Mouse (Mus musculus): ENCODE measurements around the gene Palmd.

The Palmd gene

GRCm38 (mm10) chr3:116968540-116968997 lies at the start of gene Palmd:
TSS of gene Palmd (minus strand) at chr3:116968987.
- no peak for DNase-seq (ENCODE audit: low read depth, low spot score)

DNA sequence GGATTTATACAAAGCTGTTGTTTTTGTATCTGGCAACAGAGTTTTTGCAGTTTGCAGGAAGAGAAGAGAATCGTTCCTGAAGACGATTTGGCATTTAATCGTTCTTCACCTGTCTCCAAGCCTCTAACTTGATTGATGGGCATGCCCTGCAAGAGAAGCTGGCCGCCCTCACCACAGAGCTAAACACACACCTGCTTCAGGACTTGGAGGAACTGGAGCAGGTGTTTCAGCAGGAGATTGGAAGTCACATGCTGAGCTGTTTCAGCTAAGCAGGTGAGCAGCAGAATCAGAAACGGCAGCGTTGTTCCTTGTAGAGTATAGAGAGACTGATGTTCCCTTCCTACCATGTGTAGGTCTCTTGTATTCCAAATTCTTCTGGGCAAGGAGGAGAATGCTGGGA lies 41.4 kb upstream of the Palmd start:
- no peak for DNase-seq (ENCODE audit: low read depth, low spot score)

GRCm38 (mm10) chr3:117007340-117007739 lies 38.6 kb upstream of the Palmd start:
- no peak for DNase-seq (ENCODE audit: low read depth, low spot score)

DNA sequence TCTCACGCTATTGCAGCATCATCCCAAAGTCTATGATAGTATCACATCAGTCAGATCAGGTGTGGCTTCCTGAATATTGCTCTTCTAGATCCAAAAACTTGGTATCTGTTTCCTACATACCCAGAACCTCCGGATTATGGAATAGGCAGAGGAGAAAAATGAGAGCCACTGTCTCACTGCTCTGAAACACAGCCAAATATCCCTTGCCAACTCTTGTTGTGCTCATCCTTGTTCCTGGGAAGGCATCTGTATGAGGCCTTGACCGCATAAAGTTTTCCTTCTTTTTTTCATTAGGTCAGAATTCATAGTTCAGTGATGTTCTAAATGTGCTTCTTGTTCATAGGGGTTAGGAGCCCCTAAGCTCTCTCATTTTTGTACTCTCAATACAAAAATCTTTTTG lies 37.8 kb upstream of the Palmd start:
- no peak for DNase-seq (ENCODE audit: low read depth, low spot score)

GRCm38 (mm10) chr3:117003379-117003778 lies 34.6 kb upstream of the Palmd start:
- DNase-seq (ENCODE audit: low read depth, low spot score): no peak

DNA sequence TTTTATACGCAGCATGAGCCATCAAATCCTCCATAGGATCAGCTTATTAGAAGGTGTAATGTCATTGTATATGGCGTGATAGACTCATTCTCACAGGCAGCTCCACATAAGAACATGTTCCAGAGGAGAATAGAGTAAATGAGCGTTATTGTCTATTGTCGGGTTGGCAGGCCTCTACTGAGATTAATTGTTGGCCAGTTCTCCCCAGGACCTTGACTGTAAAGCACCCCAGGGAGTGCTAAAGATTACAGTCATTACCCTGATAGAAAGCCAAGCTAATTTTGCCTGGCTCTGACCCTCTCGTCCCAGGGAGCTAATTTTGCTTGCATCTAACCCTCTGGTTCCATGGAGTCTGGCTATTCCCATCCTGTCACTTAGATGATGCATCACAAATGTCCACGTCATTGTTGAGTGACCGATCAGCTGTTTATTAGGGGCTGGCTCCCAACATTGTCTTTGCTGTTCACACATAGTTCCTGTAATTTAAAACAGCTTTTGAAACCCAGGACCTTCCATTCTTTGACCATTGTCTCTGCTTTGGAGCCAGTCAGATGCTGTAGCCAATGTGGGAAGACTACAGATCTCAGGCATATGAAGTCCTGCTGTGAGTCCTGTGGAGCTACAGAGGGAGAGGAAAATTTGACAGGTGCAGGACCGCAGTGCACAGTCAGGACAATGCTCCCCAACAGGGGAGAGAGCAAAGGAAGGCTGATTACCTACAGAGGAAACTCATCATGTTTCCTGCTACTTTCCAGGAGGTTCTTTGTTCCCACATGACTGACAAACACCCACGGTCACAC lies 33.1 kb upstream of the Palmd start:
- no peak for DNase-seq (ENCODE audit: low read depth, low spot score)

DNA sequence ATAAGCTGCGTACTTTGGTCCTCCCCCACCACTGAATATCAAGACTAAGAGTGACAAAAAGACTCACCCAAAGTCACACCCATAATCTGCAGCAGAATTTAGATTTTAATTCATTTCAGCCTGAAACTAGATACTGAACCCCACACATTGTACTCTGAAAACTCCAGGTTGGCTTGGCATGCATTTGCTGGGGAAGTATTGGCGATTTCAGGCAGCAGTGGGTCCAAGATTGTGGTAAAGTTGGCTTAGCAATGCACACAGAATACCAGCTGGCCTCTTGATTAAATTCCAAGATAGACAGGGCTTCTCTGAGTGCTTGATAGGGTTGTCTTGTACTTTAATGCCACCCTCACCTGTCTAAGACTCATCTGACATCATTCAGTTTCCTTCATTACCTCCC lies 24.2 kb upstream of the Palmd start:
- DNase-seq (ENCODE audit: low read depth, low spot score): no peak

DNA sequence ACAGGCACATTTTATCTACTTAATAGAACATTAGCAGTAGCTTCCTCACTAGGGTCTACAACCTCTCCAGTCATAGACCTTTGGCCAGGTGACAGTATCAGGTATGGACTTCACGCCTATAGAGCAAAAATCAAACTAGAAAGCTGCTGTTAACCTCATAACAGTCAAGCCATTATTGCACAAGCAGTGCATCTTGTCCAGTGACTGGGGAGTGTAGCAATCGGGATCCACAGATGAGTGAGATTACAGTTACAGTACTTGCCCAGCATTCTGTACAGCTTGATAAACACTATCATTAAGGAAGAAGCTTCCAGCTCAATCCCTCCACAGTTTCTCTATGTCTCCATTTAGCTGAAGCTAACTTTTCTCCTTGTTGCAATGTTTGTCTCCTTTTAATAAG lies 22.4 kb upstream of the Palmd start:
- no peak for DNase-seq (ENCODE audit: low read depth, low spot score)

DNA sequence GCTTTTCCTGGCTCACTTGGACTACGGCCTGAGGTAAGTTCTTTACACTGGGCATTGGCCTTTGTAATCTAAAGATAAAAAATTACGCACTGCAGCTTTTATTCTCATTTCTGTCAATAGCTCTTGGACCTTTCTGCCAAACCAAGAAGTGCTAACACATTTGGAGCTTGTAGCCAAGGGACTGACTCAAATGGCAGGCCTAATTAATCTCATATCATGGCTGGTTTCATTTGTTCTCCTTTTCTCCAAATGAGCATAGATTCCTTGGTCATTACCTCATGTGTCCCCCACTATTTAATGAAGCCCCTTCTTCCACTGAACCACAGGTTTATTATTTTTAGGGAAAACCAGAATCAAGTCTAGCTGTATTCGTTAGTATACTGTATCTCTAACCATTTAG lies 19.4 kb upstream of the Palmd start:
- DNase-seq (ENCODE audit: low read depth, low spot score): no peak

DNA sequence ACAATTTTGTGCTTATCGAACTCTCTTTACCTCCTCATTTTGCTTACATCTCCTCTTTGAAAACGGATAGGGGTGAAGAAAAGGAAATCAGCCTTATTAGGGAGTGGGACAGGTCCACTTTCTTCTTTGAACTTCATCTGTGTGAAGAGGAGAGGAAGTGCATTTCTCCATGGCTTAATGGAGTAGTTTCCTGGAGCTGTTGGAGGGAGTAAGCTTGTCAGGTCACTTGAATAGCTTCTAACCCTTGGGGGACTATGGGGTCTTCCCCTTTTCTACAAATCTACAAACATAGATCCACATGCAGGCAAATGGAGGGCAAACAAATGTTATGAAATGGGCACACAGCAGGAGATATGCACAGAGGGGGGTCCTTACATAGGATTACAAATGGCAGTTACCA lies 17.7 kb upstream of the Palmd start:
- DNase-seq (ENCODE audit: low read depth, low spot score): no peak

GRCm38 (mm10) chr3:116985741-116986140 lies 17.0 kb upstream of the Palmd start:
- no peak for DNase-seq (ENCODE audit: low read depth, low spot score)

DNA sequence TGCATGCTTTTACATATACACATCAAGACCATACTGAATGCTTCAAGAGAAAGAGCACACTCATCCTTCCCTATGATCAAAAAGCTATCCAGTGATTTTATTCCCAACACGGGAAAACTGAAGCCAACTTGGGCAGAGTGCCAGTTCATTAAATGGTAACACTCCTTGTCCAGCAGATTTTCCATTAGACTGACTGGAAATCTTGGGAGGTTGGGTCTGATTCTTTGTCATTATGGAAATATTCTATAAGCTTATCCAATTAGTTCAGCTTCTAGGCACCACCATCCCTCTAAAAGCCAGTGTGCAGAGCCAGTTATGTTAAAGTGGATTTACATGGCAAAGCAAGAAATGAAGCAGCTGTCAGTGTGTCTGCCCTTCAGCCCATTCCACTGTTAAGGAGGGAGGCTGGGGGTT lies 16.3 kb upstream of the Palmd start:
- DNase-seq (ENCODE audit: low read depth, low spot score): no peak

DNA sequence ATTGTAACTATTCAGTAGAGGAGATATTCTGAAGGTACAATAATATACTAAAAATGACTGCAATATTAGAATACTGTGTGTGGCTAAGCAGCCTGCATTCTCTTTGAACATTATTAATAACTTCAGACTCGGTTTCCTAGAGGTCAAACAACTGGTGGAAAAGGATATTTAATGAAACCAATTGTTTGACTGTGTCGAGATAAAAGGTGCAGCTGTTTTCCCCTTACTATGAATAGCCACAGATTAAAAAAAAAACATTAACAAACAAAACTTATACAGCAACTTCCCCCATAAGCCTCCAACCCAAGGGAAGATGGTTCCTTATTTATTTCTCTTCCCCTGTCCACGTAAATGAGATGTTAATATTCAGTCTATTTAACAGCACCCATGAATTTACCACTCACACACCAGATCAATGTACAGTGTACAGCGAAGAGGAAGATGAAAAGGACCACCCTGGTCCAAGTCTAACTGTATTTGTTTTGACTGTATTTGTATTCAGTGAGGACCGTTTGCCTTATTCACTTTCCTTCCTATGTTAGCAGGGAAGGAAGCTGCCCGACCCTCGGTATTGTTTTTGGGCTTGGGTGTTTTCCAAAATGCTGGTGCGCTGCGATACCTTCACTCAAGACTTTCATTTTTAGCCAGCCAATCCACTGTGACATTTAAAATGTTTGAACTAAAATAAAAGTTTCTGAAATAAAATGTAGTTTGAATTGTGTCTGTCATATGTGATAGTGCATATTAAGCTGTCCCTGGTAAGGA lies 13.2 kb upstream of the Palmd start:
- no peak for DNase-seq (ENCODE audit: low read depth, low spot score)

GRCm38 (mm10) chr3:116969786-116970185 lies 999 bp upstream of the Palmd start:
- no peak for DNase-seq (ENCODE audit: low read depth, low spot score)

DNA sequence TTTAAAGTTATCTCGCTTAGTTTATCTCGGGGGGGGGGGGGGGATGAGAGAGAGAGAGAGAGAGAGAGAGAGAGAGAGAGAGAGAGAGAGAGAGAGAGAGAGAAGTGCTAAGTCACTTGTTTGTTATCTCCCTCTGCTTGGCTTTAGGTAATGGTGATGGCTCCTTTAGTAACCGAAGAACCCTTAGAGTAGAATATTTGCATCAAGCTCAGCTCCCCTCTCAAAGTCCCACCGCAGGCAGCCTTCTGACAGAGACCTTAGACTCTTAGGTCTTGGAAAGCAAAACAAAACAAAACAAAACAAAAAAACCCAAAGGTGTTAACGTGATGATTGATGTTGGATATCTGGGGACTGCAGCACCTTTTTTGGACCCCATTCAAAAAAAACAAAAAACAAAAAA lies 216 bp upstream of the Palmd start:
- DNase-seq (ENCODE audit: low read depth, low spot score): no peak

- DNase-seq (ENCODE audit: low read depth, low spot score): no peak
Observed at GRCm38 (mm10) chr3:116967967-116968366, 820 bp downstream of the Palmd start, which contains the start of gene 4930455H04Rik. TSS of gene 4930455H04Rik (plus strand) at chr3:116968267.

DNA sequence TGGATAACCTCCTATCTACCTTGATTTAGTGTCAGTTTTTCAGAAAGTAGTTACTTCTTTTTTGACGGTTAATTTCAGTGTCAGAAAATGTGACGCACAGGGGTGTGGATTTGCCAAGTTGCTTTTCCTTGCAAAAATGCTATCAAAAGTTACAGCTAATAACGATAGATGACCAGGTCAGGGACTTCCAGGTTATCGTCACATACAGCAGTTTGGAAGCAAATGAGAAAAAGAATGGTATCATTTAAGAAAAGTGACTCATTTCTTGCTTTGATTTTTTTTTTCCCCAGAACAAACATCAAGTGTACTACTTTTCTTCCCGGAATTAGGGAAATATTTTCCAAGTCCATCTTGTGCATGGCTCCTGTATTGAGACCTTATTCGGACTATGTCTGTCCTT lies 1.4 kb downstream of the Palmd start:
- DNase-seq (ENCODE audit: low read depth, low spot score): no peak

GRCm38 (mm10) chr3:116966800-116967199 lies 2.0 kb downstream of the Palmd start:
- no peak for DNase-seq (ENCODE audit: low read depth, low spot score)

DNA sequence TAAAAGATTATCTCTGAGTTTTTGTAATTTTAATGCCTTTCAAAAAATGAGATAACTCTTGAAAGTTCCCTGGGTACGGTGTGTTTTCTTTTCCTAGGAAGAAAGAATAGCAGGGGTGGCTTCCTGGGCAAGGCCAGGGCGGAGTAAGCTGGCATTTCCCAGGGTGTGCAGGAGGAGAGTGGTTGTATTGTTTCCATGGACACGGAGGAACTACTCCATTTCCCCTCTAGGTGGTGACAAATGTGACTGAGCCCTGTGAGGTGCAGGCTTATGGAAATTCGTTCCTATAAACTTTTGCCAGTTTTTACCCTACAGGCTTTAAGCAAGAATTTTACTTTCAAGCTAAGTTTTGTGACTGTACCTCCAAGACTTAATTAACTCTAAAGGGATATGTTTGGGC lies 2.6 kb downstream of the Palmd start:
- no peak for DNase-seq (ENCODE audit: low read depth, low spot score)

GRCm38 (mm10) chr3:116964426-116964825 lies 4.4 kb downstream of the Palmd start:
- DNase-seq (ENCODE audit: low read depth, low spot score): no peak

DNA sequence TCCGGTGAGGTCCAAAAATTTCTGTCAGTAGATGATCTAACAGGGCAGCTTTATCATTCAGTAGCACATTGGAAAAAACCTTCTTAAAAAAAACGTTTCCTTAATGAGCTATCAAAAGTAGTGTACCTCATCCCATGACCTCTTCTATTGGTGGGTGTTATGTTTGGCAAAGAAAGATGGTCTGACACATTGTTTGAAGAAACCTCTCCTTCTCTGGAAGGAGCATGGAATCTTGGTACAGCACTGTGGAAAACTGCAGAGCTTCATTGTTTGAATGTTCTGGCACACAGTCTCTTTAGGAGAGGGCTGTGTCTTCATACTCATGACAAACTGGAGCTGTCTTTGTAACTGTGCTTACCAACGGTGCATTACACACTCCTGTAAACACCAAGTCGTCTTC lies 5.6 kb downstream of the Palmd start:
- no peak for DNase-seq (ENCODE audit: low read depth, low spot score)

DNA sequence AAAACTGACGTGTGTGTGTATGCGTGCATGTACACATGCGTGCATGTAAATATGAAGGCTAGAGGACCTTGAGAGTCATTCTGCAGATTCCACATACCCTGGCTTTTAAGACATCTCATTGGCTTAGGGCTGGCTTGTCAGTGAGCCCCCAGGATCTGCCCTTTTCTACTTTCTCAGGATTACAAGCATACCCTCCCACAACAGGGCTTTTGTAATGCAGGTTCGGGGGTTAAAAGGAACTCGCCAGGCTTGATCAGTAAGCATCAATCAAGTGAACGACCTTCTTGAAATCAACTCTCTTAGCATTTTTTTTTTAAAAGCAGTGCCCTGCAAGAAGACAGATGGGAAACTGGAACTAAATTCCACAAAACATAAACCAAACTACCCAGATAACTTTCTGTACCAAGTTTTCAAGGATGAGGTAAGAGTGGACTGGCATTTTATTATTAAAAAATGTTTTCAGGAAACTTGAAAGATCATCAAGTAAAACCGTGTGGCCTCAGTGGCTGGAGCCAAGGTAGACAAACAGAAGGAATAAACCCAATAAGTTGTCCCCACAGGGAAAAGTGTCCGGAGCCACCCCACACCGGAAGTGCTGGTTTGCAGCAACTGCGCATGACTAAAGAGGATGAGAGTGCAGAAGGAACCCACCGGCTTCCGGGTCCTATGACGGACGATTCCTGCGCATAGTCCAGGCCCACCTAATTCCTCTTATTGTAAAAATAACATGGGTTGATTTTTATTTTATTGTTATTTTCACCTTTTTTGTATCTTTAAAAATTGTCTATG lies 7.2 kb downstream of the Palmd start:
- no peak for DNase-seq (ENCODE audit: low read depth, low spot score)

Data from CD4-positive, CD25-positive, alpha-beta regulatory T cell, adult 2 months (primary cell).